Comparison of ENCODE assay signal across 8 mouse cellular contexts in genomic region chr15:79683707-79684465, GRCm38 (mm10). TPM values are rescaled to one million over a fixed set of nuclear protein-coding genes. Genes with fewer than 3 reads are reported as not detected.
DNase-seq lines count a peak whose midpoint lies in the region; ATAC-seq and TF ChIP-seq lines count a peak whose summit lies in the region.

No protein-coding gene starts in this region.

- DNase-seq in layer of hippocampus, adult 2 months (ENCODE audit: low spot score in 2 of 2): peak in 1 of 2 experiments; percentile 42
- no peak for DNase-seq in layer of hippocampus, adult 9-11 months
- peak; percentile 31 for DNase-seq in adrenal gland, postnatal 25 days
- no peak for DNase-seq in midbrain, embryonic 10.5 days (ENCODE audit: low spot score)
- no peak for DNase-seq in embryo, embryonic 10 days (ENCODE audit: low spot score)
- no peak for DNase-seq in thymus, postnatal 4 days
- no peak for DNase-seq in frontal cortex, postnatal 14 days (ENCODE audit: low spot score in 2 of 2)

- no peaks in the 10 kb centered on the region for H3K9me3 ChIP-seq in heart, embryonic 16.5 days (replicated peaks; ENCODE audit: control insufficient read depth, low read length)
- H3K9me3 ChIP-seq in midbrain, embryonic 10.5 days (replicated peaks): no peaks in the 10 kb centered on the region

- peak overlapping the region; percentile 87 for H3K4me3 ChIP-seq in layer of hippocampus, adult 2 months
- H3K4me3 ChIP-seq in heart, embryonic 16.5 days (ENCODE audit: low read length): peak overlapping the region; percentile 73
- 0 out of 2 replicates have a peak overlapping the region, but pooled peaks have one; percentile 97 for H3K4me3 ChIP-seq in midbrain, embryonic 10.5 days

- H3K27ac ChIP-seq in layer of hippocampus, adult 2 months: no peak overlapping the region
- H3K27ac ChIP-seq in heart, embryonic 16.5 days (ENCODE audit: low read length): peak overlapping the region; percentile 96
- no peak overlapping the region for H3K27ac ChIP-seq in midbrain, embryonic 10.5 days (replicated peaks)

- WGBS in heart, embryonic 16.5 days: 39% methylated on average over 19 of the region's 19 CpGs
- 76% methylated on average over 19 of the region's 19 CpGs for WGBS in midbrain, embryonic 10.5 days

- peak overlapping the region; percentile 94 for H3K9ac ChIP-seq in heart, embryonic 16.5 days (ENCODE audit: low read length)

- peak overlapping the region; percentile 95 for H3K4me2 ChIP-seq in heart, embryonic 16.5 days (ENCODE audit: low read depth, low read length)

- ATAC-seq in heart, embryonic 16.5 days (replicated peaks; ENCODE audit: extremely low read depth, insufficient read depth, low FRiP score): no peak

- H3K4me1 ChIP-seq in heart, embryonic 16.5 days (ENCODE audit: control insufficient read depth, insufficient read depth, low read length): peaks cover 62% of the 10 kb centered on the region
- H3K4me1 ChIP-seq in midbrain, embryonic 10.5 days: peaks cover 51% of the 10 kb centered on the region

- no peaks in the 10 kb centered on the region for H3K27me3 ChIP-seq in heart, embryonic 16.5 days (ENCODE audit: control insufficient read depth, insufficient read depth, low read length)
- H3K27me3 ChIP-seq in midbrain, embryonic 10.5 days (ENCODE audit: low read depth, poor library complexity, severe bottlenecking): no peaks in the 10 kb centered on the region

- TF ChIP-seq CTCF in layer of hippocampus, adult 2 months (conservative IDR thresholded peaks at IDR 0.05): no peak

- no peaks in the 10 kb centered on the region for H3K36me3 ChIP-seq in heart, embryonic 16.5 days (ENCODE audit: control insufficient read depth, insufficient read depth)
- peaks cover 10% of the 10 kb centered on the region for H3K36me3 ChIP-seq in midbrain, embryonic 10.5 days

RNA-seq across cellular contexts. Expression of gene Josd1, which starts 3.8 kb away (rescaled TPM):
- total RNA-seq in layer of hippocampus, adult 2 months (2021): 10 to 100 TPM; 46.0 to 47.0 TPM
- total RNA-seq in adrenal gland, postnatal 25 days (2021): 26.8 and 27.9 TPM in 2 replicates
- 22.3 and 23.2 TPM in 2 replicates for polyA plus RNA-seq in heart, embryonic 16.5 days (2015; fragmentation: Nextera tagmentation; extraction: Ambion mirVana)
- polyA plus RNA-seq in midbrain, embryonic 10.5 days (2016; fragmentation: Nextera tagmentation; extraction: Ambion mirVana): 17.6 and 18.9 TPM in 2 replicates

RNA-seq across cellular contexts. Expression of gene Gtpbp1, which starts 6.8 kb away (rescaled TPM):
- total RNA-seq in layer of hippocampus, adult 2 months (2021): 10 to 100 TPM; 52.4 to 59.1 TPM
- 30.1 and 34.7 TPM in 2 replicates for total RNA-seq in adrenal gland, postnatal 25 days (2021)
- polyA plus RNA-seq in heart, embryonic 16.5 days (2015; fragmentation: Nextera tagmentation; extraction: Ambion mirVana): 29.4 and 30.3 TPM in 2 replicates
- polyA plus RNA-seq in midbrain, embryonic 10.5 days (2016; fragmentation: Nextera tagmentation; extraction: Ambion mirVana): 46.6 and 49.0 TPM in 2 replicates

RNA-seq across cellular contexts. Expression of gene Tomm22, which starts 13.2 kb away (rescaled TPM):
- total RNA-seq in layer of hippocampus, adult 2 months (2021): 100 to 1,000 TPM in 1 of 2 experiments, 10 to 100 TPM in 1; 99.9 to 105 TPM
- total RNA-seq in adrenal gland, postnatal 25 days (2021): 82.7 and 113 TPM in 2 replicates
- polyA plus RNA-seq in heart, embryonic 16.5 days (2015; fragmentation: Nextera tagmentation; extraction: Ambion mirVana): 245 and 258 TPM in 2 replicates
- 252 and 279 TPM in 2 replicates for polyA plus RNA-seq in midbrain, embryonic 10.5 days (2016; fragmentation: Nextera tagmentation; extraction: Ambion mirVana)

RNA-seq across cellular contexts. Expression of gene Cby1, which starts 24.9 kb away (rescaled TPM):
- total RNA-seq in layer of hippocampus, adult 2 months (2021): 10 to 100 TPM; 39.5 to 45.4 TPM
- total RNA-seq in adrenal gland, postnatal 25 days (2021): 15.0 and 24.5 TPM in 2 replicates
- polyA plus RNA-seq in heart, embryonic 16.5 days (2015; fragmentation: Nextera tagmentation; extraction: Ambion mirVana): 59.5 and 59.8 TPM in 2 replicates
- 88.0 and 89.1 TPM in 2 replicates for polyA plus RNA-seq in midbrain, embryonic 10.5 days (2016; fragmentation: Nextera tagmentation; extraction: Ambion mirVana)

RNA-seq across cellular contexts. Expression of gene Fam227a, which starts 25.1 kb away (rescaled TPM):
- total RNA-seq in layer of hippocampus, adult 2 months (2021): 10 to 100 TPM; 12.3 to 13.1 TPM
- total RNA-seq in adrenal gland, postnatal 25 days (2021): 2.9 and 4.1 TPM in 2 replicates
- 0.75 and 1.1 TPM in 2 replicates for polyA plus RNA-seq in heart, embryonic 16.5 days (2015; fragmentation: Nextera tagmentation; extraction: Ambion mirVana)
- 2.2 and 2.4 TPM in 2 replicates for polyA plus RNA-seq in midbrain, embryonic 10.5 days (2016; fragmentation: Nextera tagmentation; extraction: Ambion mirVana)
